Mouse (Mus musculus): ENCODE results near the gene Fgfr4. TPM values are rescaled to one million over a fixed set of nuclear protein-coding genes. Genes with fewer than 3 reads are reported as not detected.

The Fgfr4 gene
- 6.1 and 6.9 TPM in 2 replicates for polyA plus RNA-seq (2015; fragmentation: Nextera tagmentation; extraction: Ambion mirVana)

DNA sequence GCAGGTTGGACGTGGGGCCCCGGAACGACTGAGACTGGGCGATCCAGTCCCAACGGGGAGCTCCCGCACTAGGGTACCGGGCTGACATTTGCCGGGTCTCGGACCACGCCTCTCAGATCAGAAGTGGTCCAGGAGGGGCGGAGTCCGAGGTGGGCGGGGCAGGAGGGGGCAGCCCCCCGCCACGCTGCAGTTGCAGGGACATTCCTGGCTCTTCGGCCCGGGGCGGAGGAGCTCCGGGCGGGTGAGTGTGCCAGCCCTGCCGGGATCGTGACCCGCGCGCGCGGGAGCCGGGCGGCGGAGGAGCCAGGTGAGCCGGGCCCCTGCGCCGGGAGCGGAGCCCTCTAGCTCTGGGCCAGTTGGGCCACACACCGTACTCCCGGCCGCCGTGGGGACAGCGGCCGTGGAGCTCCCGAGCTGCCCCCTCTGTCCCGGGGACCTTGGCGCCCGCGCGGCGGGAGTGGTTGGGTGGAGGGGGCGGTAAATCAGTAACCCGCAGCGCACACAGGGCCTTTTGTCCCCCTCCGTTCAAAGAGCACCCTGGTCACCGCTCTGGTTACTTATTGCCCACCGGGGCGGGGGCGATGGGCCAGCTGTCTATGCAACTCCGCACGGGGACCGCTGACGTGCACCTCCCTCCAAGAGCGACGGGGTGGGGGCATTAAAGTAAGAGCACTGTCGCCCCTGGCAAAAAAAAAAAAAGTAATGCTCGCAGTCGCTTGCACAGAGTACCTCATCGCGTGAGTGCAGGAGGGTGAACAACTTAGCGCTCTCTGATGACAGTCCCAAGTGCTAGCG is at the start of gene Fgfr4:
TSS of gene Fgfr4 (plus strand) at position 20 of the 795 bp plus-strand sequence.
- Histone ChIP-seq H3K4me1 (ENCODE audit: control insufficient read depth, low read depth, low read length) (no peaks in the 10 kb centered on the region; the same call in 1 of the 2 replicates), H3K27me3 (ENCODE audit: control insufficient read depth, insufficient read depth, low read depth, low read length) (peaks cover 29% of the 10 kb centered on the region), H3K36me3 (ENCODE audit: control insufficient read depth, insufficient read depth) (no peaks in the 10 kb centered on the region), H3K4me3 (ENCODE audit: low read depth, low read length) (peak within 1 kb of the TSS; percentile 57), H3K9ac (ENCODE audit: low read depth, low read length) (peak within 1 kb of the TSS; percentile 39), H3K9me3 (replicated peaks; ENCODE audit: control insufficient read depth, low read length) (no peaks in the 10 kb centered on the region), H3K27ac (ENCODE audit: low read length) (peak within 1 kb of the TSS; percentile 81), H3K4me2 (ENCODE audit: low read depth, low read length) (peak within 1 kb of the TSS; percentile 35)
- WGBS (ENCODE audit: insufficient replicate concordance), result 3% methylated on average over 68 of the region's 68 CpGs
- ATAC-seq (ENCODE audit: low read depth), result peak; percentile 95

DNA sequence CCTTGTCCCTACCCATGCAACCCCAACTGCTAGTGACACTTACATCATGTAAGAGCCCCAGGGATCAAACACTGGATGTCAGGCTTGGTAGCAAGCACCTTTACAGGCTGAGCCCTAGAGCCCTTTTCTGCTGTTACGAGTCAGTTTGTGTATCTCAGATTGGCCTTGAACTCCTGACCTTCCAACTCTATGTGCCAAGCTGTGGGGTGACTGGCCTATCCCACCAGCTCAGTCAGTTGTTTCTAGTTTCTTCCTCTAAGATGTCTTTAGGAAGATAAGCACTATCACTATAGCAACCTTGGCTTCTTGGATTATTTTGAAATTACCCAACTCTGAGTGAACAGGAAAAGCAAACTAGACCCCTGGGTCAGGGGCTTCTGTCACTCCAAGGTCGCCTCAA is 49.1 kb upstream of the Fgfr4 start:
- no peaks in the 10 kb centered on the region for H3K27me3 ChIP-seq (ENCODE audit: control insufficient read depth, insufficient read depth, low read depth, low read length)
- 49% methylated on average over 2 of the region's 2 CpGs for WGBS (ENCODE audit: insufficient replicate concordance)
- no peak overlapping the region for H3K9ac ChIP-seq (ENCODE audit: low read depth, low read length)
- no peak overlapping the region for H3K27ac ChIP-seq (ENCODE audit: low read length)
- H3K4me3 ChIP-seq (ENCODE audit: low read depth, low read length), result no peak overlapping the region
- H3K36me3 ChIP-seq (ENCODE audit: control insufficient read depth, insufficient read depth), result no peaks in the 10 kb centered on the region; the same call in 1 of the 2 replicates
- H3K9me3 ChIP-seq (replicated peaks; ENCODE audit: control insufficient read depth, low read length), result no peaks in the 10 kb centered on the region
- no peak for ATAC-seq (ENCODE audit: low read depth)
- peaks cover 24% of the 10 kb centered on the region for H3K4me1 ChIP-seq (ENCODE audit: control insufficient read depth, low read depth, low read length)
- no peak overlapping the region for H3K4me2 ChIP-seq (ENCODE audit: low read depth, low read length)

DNA sequence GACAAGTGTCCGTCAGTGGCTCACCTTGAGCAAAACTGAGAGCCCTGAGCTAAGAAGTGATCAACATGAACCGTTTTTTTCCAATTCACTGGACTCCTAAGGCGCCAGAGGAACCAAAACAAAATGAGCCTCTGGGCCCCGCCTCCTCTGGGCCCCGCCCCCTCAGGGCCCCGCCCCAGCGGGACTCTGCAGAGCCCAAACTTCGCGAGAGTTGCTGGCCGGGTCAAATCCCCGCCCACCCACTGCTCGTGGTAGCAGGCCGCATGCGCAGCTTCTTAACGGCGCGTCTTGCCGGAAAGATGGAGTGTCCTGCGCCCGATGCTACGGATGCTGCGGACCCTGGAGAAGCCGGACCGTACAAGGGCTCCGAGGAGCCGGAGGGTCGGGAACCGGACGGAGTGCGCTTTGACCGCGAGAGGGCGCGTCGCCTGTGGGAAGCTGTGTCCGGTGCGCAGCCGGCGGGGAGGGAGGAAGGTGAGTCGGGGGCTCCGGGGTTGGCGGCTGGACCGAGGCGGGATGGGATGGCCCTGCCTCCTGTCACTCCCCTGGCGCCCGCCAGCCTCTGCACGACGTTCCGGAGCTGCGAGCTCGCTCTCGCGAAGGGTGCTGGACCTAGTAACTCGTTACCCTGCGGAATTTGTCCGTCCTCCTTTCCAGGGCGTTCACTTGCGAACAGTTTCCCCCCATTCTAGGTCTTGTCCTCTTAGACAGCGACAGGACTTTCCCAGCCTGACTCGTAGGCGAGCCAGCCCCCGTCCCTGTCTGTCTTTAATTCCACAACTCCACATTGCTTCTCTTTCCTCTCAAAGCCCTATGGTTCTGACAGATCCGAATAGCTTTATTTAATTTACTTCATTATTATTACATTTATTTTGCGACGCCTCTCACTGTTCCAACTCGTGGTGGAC is 47.1 kb upstream of the Fgfr4 start, which contains the start of gene Zfp346:
TSS of gene Zfp346 (plus strand) at position 267 of the 908 bp plus-strand sequence.
- peak within 1 kb of the TSS; percentile 82 for H3K4me2 ChIP-seq (ENCODE audit: low read depth, low read length)

DNA sequence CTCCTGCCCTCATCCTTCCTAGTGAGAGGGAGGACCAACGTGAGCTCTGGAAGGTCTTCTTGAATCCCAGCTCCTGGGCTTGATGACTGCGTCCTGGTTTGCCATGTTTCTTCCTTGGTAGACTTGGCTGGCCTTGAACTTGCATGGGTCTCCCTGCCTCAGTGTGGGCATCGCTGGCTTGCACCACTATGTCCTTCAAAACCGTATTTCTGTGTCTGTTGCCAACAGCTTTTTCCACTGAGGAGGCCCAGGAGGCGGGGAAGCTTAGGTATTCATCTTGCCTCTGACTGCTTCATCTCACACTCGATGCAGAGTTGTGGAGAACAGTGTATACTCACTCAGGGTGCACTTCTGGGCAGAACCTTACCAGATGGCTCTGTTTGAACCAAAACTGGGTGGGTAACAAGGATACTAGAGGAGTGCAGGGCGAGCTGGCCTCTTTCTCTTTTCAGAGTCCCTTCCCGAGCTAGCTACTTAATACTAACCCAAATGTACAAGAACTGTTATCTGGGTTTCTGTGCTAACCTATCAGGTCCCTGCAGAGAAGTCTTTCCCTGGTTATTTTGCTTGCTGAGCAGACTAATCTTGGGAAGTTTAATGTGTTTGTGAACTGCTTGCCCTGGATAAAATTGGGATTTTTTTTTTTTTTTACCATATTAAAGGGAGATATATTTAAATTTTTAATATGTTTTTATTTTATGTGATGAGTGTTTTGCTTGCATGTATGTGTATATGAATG is 46.3 kb upstream of the Fgfr4 start:
- peak overlapping the region; percentile 76 for H3K27ac ChIP-seq (ENCODE audit: low read length)
- no peaks in the 10 kb centered on the region; the same call in 1 of the 2 replicates for H3K36me3 ChIP-seq (ENCODE audit: control insufficient read depth, insufficient read depth)
- H3K4me3 ChIP-seq (ENCODE audit: low read depth, low read length), result peak overlapping the region; percentile 87
- H3K9me3 ChIP-seq (replicated peaks; ENCODE audit: control insufficient read depth, low read length), result no peaks in the 10 kb centered on the region
- H3K9ac ChIP-seq (ENCODE audit: low read depth, low read length), result peak overlapping the region; percentile 83
- H3K4me1 ChIP-seq (ENCODE audit: control insufficient read depth, low read depth, low read length), result peaks cover 14% of the 10 kb centered on the region
- no peak for ATAC-seq (ENCODE audit: low read depth)
- 8% methylated on average over 8 of the region's 8 CpGs for WGBS (ENCODE audit: insufficient replicate concordance)
- H3K27me3 ChIP-seq (ENCODE audit: control insufficient read depth, insufficient read depth, low read depth, low read length), result no peaks in the 10 kb centered on the region
- H3K4me2 ChIP-seq (ENCODE audit: low read depth, low read length), result peak overlapping the region; percentile 82

More for the DNA sequence above, 47.1 kb upstream of the Fgfr4 start, which contains the start of gene Zfp346:
- ATAC-seq (ENCODE audit: low read depth), result peak; percentile 93
- Histone ChIP-seq H3K9me3 (replicated peaks; ENCODE audit: control insufficient read depth, low read length) (no peaks in the 10 kb centered on the region), H3K36me3 (ENCODE audit: control insufficient read depth, insufficient read depth) (no peaks in the 10 kb centered on the region; the same call in 1 of the 2 replicates), H3K4me1 (ENCODE audit: control insufficient read depth, low read depth, low read length) (peaks cover 17% of the 10 kb centered on the region), H3K9ac (ENCODE audit: low read depth, low read length) (peak within 1 kb of the TSS; percentile 83), H3K27me3 (ENCODE audit: control insufficient read depth, insufficient read depth, low read depth, low read length) (no peaks in the 10 kb centered on the region), H3K27ac (ENCODE audit: low read length) (peak within 1 kb of the TSS; percentile 76), H3K4me3 (ENCODE audit: low read depth, low read length) (peak within 1 kb of the TSS; percentile 87)
- under 1% methylated on average over 62 of the region's 66 CpGs for WGBS (ENCODE audit: insufficient replicate concordance)

DNA sequence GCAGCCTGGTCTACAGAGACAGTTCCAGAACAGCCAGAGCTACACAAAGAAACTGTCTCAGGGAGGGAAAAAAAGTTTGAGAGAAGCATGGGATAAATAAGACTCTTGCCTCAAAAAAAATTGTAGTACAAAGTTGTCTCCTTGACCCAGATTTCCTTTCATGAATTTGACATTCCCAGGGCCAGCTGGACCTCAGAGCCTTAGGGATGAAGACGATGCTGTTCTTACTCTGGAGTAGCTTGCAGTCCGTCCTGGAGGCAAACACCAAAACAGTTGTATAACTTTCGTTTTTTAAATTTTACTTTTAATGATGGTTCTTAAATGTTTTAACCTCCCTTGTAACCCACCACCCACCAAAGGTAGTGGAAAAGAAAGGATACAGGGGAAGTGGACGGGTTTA is 45.3 kb upstream of the Fgfr4 start:
- no peaks in the 10 kb centered on the region for H3K27me3 ChIP-seq (ENCODE audit: control insufficient read depth, insufficient read depth, low read depth, low read length)
- H3K27ac ChIP-seq (ENCODE audit: low read length), result no peak overlapping the region
- no peaks in the 10 kb centered on the region; the same call in 1 of the 2 replicates for H3K36me3 ChIP-seq (ENCODE audit: control insufficient read depth, insufficient read depth)
- no peak overlapping the region for H3K9ac ChIP-seq (ENCODE audit: low read depth, low read length)
- peak overlapping the region; percentile 82 for H3K4me2 ChIP-seq (ENCODE audit: low read depth, low read length)
- H3K4me1 ChIP-seq (ENCODE audit: control insufficient read depth, low read depth, low read length), result peaks cover 14% of the 10 kb centered on the region
- no peak for ATAC-seq (ENCODE audit: low read depth)
- H3K9me3 ChIP-seq (replicated peaks; ENCODE audit: control insufficient read depth, low read length), result no peaks in the 10 kb centered on the region
- H3K4me3 ChIP-seq (ENCODE audit: low read depth, low read length), result no peak overlapping the region
- 78% methylated on average over 4 of the region's 4 CpGs for WGBS (ENCODE audit: insufficient replicate concordance)

DNA sequence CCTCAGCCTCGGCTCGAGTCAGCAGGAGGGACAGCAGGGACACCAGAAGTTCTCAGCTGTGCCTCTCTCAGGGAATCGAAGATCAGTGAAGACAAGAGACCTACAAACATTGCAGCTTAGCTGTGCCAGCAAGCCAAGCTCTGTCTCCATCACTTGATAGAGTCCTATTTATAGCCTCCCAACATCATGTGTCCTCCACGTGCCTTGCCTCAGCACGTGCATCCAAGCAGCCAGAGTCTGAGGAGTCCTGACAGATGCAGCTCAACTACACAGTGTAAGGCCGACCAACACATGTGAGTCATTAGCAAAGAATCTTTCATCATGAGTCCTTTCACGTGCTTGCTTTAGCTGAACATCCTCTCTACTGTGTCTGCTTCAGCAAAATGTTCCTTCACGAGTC is 44.7 kb upstream of the Fgfr4 start:
- Histone ChIP-seq H3K4me3 (ENCODE audit: low read depth, low read length) (no peak overlapping the region), H3K27ac (ENCODE audit: low read length) (no peak overlapping the region), H3K4me1 (ENCODE audit: control insufficient read depth, low read depth, low read length) (peaks cover 14% of the 10 kb centered on the region), H3K27me3 (ENCODE audit: control insufficient read depth, insufficient read depth, low read depth, low read length) (no peaks in the 10 kb centered on the region), H3K36me3 (ENCODE audit: control insufficient read depth, insufficient read depth) (no peaks in the 10 kb centered on the region; the same call in 1 of the 2 replicates), H3K9me3 (replicated peaks; ENCODE audit: control insufficient read depth, low read length) (no peaks in the 10 kb centered on the region), H3K9ac (ENCODE audit: low read depth, low read length) (no peak overlapping the region), H3K4me2 (ENCODE audit: low read depth, low read length) (no peak overlapping the region)
- ATAC-seq (ENCODE audit: low read depth), result no peak
- 82% methylated on average over 8 of the region's 8 CpGs for WGBS (ENCODE audit: insufficient replicate concordance)

DNA sequence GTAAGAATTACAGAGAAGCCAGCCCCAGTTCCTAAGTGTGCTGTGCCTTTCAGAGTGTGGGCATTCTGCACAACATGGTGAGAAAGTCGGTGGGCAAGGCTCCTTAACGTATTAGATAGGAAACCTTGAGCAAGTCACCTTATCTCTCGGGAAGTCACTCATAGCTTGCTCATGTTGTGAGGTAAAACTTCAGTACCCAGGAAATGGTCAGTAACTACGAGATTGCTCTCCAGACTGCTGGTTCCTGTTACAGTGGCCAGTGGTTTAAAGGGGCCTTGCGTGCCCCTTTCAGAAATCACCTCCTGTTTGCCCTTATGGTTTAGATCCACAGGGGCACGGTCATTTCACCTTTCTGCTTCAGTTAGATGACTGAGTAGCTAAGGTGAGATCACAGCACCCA is 38.1 kb upstream of the Fgfr4 start:
- H3K9me3 ChIP-seq (replicated peaks; ENCODE audit: control insufficient read depth, low read length), result no peaks in the 10 kb centered on the region
- no peak overlapping the region for H3K4me2 ChIP-seq (ENCODE audit: low read depth, low read length)
- peaks cover 23% of the 10 kb centered on the region; the same call in 1 of the 2 replicates for H3K36me3 ChIP-seq (ENCODE audit: control insufficient read depth, insufficient read depth)
- no peak overlapping the region for H3K27ac ChIP-seq (ENCODE audit: low read length)
- no peaks in the 10 kb centered on the region for H3K4me1 ChIP-seq (ENCODE audit: control insufficient read depth, low read depth, low read length)
- ATAC-seq (ENCODE audit: low read depth), result no peak
- no peaks in the 10 kb centered on the region for H3K27me3 ChIP-seq (ENCODE audit: control insufficient read depth, insufficient read depth, low read depth, low read length)
- no peak overlapping the region for H3K9ac ChIP-seq (ENCODE audit: low read depth, low read length)
- WGBS (ENCODE audit: insufficient replicate concordance), result 40% methylated on average over 6 of the region's 6 CpGs
- H3K4me3 ChIP-seq (ENCODE audit: low read depth, low read length), result no peak overlapping the region

DNA sequence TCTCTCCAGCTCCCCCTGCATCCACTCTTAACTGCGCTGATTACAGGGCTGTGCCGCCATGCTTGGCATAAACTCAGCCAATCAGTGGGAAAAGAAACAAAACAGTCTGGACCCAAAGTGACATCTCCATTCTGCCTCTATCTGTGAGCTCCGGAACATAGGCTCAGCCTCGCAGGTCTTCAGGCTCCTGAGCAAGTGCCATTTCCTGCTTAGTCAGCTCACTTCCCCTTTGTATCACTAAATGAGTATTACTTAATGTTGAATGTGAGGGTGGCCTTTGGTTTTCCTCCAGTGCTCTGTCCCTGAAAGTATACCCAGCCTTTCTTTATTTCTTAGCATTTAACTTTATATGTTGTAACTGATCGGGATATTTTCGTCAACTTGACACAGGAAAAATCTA is 27.5 kb upstream of the Fgfr4 start:
- peaks cover 18% of the 10 kb centered on the region for H3K36me3 ChIP-seq (ENCODE audit: control insufficient read depth, insufficient read depth)
- WGBS (ENCODE audit: insufficient replicate concordance), result 73% methylated on average over 6 of the region's 6 CpGs
- no peak for ATAC-seq (ENCODE audit: low read depth)

More for the DNA sequence above, 27.5 kb upstream of the Fgfr4 start:
- Histone ChIP-seq H3K27me3 (ENCODE audit: control insufficient read depth, insufficient read depth, low read depth, low read length) (no peaks in the 10 kb centered on the region), H3K9me3 (replicated peaks; ENCODE audit: control insufficient read depth, low read length) (no peaks in the 10 kb centered on the region), H3K4me1 (ENCODE audit: control insufficient read depth, low read depth, low read length) (no peaks in the 10 kb centered on the region), H3K27ac (ENCODE audit: low read length) (no peak overlapping the region), H3K9ac (ENCODE audit: low read depth, low read length) (no peak overlapping the region), H3K4me2 (ENCODE audit: low read depth, low read length) (no peak overlapping the region), H3K4me3 (ENCODE audit: low read depth, low read length) (no peak overlapping the region)

Measured in liver, embryonic 16.5 days (tissue).